Mouse (Mus musculus) bone marrow, adult 2 months (tissue): ENCODE results near the gene Elp4.

ENCODE experiments used
- CTCF ChIP-seq: fragments of 200-500 bp; IDR thresholded peaks from 2 replicates; pipeline ENCODE4 v1.5.1; 2011; ENCODE audit warnings: low read length, control low read depth; ENCODE audit not compliant: control insufficient read depth, insufficient read depth
- POLR2A ChIP-seq: fragments of 200-500 bp; IDR thresholded peaks from 2 replicates; pipeline ENCODE4 v1.6.1; 2011; ENCODE audit warnings: low read depth, mild to moderate bottlenecking, control low read depth, low read length, borderline replicate concordance; ENCODE audit not compliant: control insufficient read depth

- TF ChIP-seq CTCF (no peak), POLR2A (no peak)
Measured at GRCm38 (mm10) chr2:105806571-105806970, 97.8 kb downstream of the Elp4 start.
